8 mouse cellular contexts compared by ENCODE assay signal in the genomic region with DNA sequence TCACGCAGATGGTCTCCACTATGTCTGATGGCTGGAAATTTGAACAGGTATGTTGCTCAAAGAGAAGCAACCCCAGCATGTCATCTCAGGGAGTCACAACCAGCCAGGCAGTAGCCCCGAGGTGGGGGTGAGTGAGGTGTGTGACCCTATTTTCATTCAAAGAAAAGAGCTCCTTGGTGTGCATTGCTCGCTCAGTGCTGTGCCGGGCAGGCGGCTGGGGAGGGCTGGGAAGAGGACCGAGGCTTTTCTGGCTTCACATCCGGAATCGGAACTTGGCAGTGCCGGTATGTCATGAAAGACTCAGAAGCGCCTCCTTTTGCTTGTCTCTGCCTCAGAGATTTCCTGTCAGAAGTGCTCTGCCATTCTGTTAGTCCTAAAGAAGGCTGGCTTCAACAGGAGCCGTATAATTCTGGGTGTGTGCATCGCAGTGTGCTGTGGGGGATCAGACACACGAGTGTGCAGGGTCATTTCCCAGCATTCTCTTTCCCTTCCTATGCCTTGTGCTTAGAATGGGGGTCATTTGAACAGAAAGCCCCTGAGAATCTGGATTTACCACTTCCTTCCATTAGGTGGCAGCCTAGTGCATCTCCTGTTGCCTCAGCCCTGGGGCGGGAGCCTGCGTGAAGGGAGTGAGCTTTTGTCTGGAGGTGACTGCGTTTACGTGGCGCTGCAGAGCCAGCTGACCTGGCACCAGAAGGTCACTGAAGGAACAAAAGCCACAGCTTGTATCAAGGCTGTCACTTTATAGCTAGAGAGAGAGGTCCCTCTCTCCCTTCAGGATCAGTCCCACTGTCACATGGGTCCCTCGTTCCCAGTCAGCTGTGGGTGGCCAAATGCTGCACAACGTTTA. TPM values are rescaled to one million over a fixed set of nuclear protein-coding genes. Genes with fewer than 3 reads are reported as not detected.
DNase-seq lines count a peak whose midpoint lies in the region; ATAC-seq and TF ChIP-seq lines count a peak whose summit lies in the region.

No protein-coding gene starts in this region.

- H3K4me3 ChIP-seq in ES-Bruce4 (ENCODE audit: low read depth, low read length) = peak overlapping the region; percentile 34
- H3K4me3 ChIP-seq in brown adipose tissue, adult 24 weeks (ENCODE audit: insufficient read depth, low read depth, low read length) = peak overlapping the region; percentile 45
- peak overlapping the region; percentile 24 for H3K4me3 ChIP-seq in forebrain, embryonic 10.5 days
- no peak overlapping the region for H3K4me3 ChIP-seq in heart, embryonic 15.5 days
- H3K4me3 ChIP-seq in liver, embryonic 14.5 days (ENCODE audit: insufficient read depth in 1 of 2, low read depth in 2 of 2, low read length in 2 of 2) = no peak overlapping the region
- H3K4me3 ChIP-seq in neural tube, embryonic 11.5 days (ENCODE audit: low read depth, low read length) = no peak overlapping the region
- H3K4me3 ChIP-seq in thymus, adult 2 months (ENCODE audit: control insufficient read depth, insufficient read depth, low read length) = no peak overlapping the region

- no peak for TF ChIP-seq POLR2A in ES-Bruce4 (IDR thresholded peaks at IDR 0.05; ENCODE audit: insufficient read depth, low read length)
- no peak for TF ChIP-seq POLR2A in thymus, adult 2 months (IDR thresholded peaks at IDR 0.05; ENCODE audit: control insufficient read depth, extremely low read depth, insufficient read depth, low read length, poor library complexity)

- H3K36me3 ChIP-seq in ES-Bruce4 (ENCODE audit: control insufficient read depth, insufficient read depth, low read length, poor library complexity, severe bottlenecking) = peaks cover 5% of the 10 kb centered on the region
- H3K36me3 ChIP-seq in forebrain, embryonic 10.5 days (replicated peaks) = peaks cover 92% of the 10 kb centered on the region
- H3K36me3 ChIP-seq in heart, embryonic 15.5 days = peaks cover 57% of the 10 kb centered on the region
- H3K36me3 ChIP-seq in liver, embryonic 14.5 days (replicated peaks; ENCODE audit: control insufficient read depth, insufficient read depth, low read depth) = no peaks in the 10 kb centered on the region; the same call in 1 of the 2 replicates
- H3K36me3 ChIP-seq in neural tube, embryonic 11.5 days (ENCODE audit: control insufficient read depth, insufficient read depth, low read length) = peaks cover 8% of the 10 kb centered on the region
- peaks cover 31% of the 10 kb centered on the region for H3K36me3 ChIP-seq in thymus, adult 2 months (ENCODE audit: control insufficient read depth, insufficient read depth, low read length)

- H3K4me2 ChIP-seq in heart, embryonic 15.5 days = peak overlapping the region; percentile 17; the same call in 1 of the 2 replicates
- H3K4me2 ChIP-seq in liver, embryonic 14.5 days (ENCODE audit: low read depth) = no peak overlapping the region
- no peak overlapping the region for H3K4me2 ChIP-seq in neural tube, embryonic 11.5 days (ENCODE audit: low read depth)

- DNase-seq in forebrain, embryonic 10.5 days (ENCODE audit: extremely low spot score, low spot score) = peak; percentile 74
- DNase-seq in kidney, postnatal 10 days = peak; percentile 86
- peak in 1 of 3 experiments; percentile 45 for DNase-seq in liver, embryonic 14.5 days (ENCODE audit: low read depth in 3 of 3, low spot score in 3 of 3)
- DNase-seq in neural tube, embryonic 11.5 days (ENCODE audit: low spot score) = peak; percentile 84
- peak; percentile 83 for DNase-seq in thymus, adult 2 months

- H3K27ac ChIP-seq in ES-Bruce4 (ENCODE audit: insufficient read depth, low read length) = 0 out of 2 replicates have a peak overlapping the region, but pooled peaks have one; percentile 16
- peak overlapping the region; percentile 57 for H3K27ac ChIP-seq in brown adipose tissue, adult 24 weeks (replicated peaks; ENCODE audit: low read depth, low read length)
- H3K27ac ChIP-seq in forebrain, embryonic 10.5 days = peak overlapping the region; percentile 75
- peak overlapping the region; percentile 58 for H3K27ac ChIP-seq in heart, embryonic 15.5 days
- H3K27ac ChIP-seq in liver, embryonic 14.5 days = no peak overlapping the region
- peak overlapping the region; percentile 2 for H3K27ac ChIP-seq in neural tube, embryonic 11.5 days (ENCODE audit: low read depth, low read length)
- peak overlapping the region; percentile 68 for H3K27ac ChIP-seq in thymus, adult 2 months (ENCODE audit: control insufficient read depth, insufficient read depth, low read length)

- H3K9ac ChIP-seq in ES-Bruce4 (ENCODE audit: low read depth, poor library complexity, severe bottlenecking) = peak overlapping the region; percentile 23; the same call in 1 of the 2 replicates
- 0 out of 2 replicates have a peak overlapping the region, but pooled peaks have one; percentile 23 for H3K9ac ChIP-seq in heart, embryonic 15.5 days
- no peak overlapping the region for H3K9ac ChIP-seq in liver, embryonic 14.5 days (replicated peaks)
- H3K9ac ChIP-seq in neural tube, embryonic 11.5 days (ENCODE audit: low read length) = peak overlapping the region; percentile 9; the same call in 1 of the 2 replicates

- H3K4me1 ChIP-seq in ES-Bruce4 (ENCODE audit: control insufficient read depth, insufficient read depth, low read length) = peaks cover 2% of the 10 kb centered on the region
- no peaks in the 10 kb centered on the region for H3K4me1 ChIP-seq in brown adipose tissue, adult 24 weeks (ENCODE audit: control insufficient read depth, insufficient read depth, insufficient read length, low read length)
- H3K4me1 ChIP-seq in forebrain, embryonic 10.5 days = peaks cover 16% of the 10 kb centered on the region
- peaks cover 11% of the 10 kb centered on the region for H3K4me1 ChIP-seq in heart, embryonic 15.5 days (replicated peaks)
- 0 out of 4 replicates have a peak, but pooled peaks cover 0 to 1% of the 10 kb centered on the region in 2 experiments for H3K4me1 ChIP-seq in liver, embryonic 14.5 days (replicated peaks; ENCODE audit: control insufficient read depth in 2 of 2, insufficient read depth in 2 of 2, low read length in 1 of 2)
- H3K4me1 ChIP-seq in neural tube, embryonic 11.5 days (ENCODE audit: control insufficient read depth, insufficient read depth, low read length) = no peaks in the 10 kb centered on the region
- peaks cover 50% of the 10 kb centered on the region for H3K4me1 ChIP-seq in thymus, adult 2 months (replicated peaks; ENCODE audit: control insufficient read depth, insufficient read depth, low read length)

- no peaks in the 10 kb centered on the region for H3K9me3 ChIP-seq in ES-Bruce4 (replicated peaks; ENCODE audit: control insufficient read depth, insufficient read depth, low read length, poor library complexity, severe bottlenecking)
- H3K9me3 ChIP-seq in forebrain, embryonic 10.5 days = no peaks in the 10 kb centered on the region
- H3K9me3 ChIP-seq in heart, embryonic 15.5 days (replicated peaks) = no peaks in the 10 kb centered on the region
- no peaks in the 10 kb centered on the region for H3K9me3 ChIP-seq in liver, embryonic 14.5 days (ENCODE audit: control insufficient read depth, low read length)
- H3K9me3 ChIP-seq in neural tube, embryonic 11.5 days (ENCODE audit: control insufficient read depth, low read length) = no peaks in the 10 kb centered on the region

- TF ChIP-seq CTCF in ES-Bruce4 (IDR thresholded peaks at IDR 0.05; ENCODE audit: low read depth, low read length) = peak; percentile 78
- TF ChIP-seq CTCF in liver, embryonic 14.5 days (IDR thresholded peaks at IDR 0.05; ENCODE audit: low read depth) = peak; percentile 88
- peak; percentile 8; the same call in 1 of the 2 replicates for TF ChIP-seq CTCF in thymus, adult 2 months (IDR thresholded peaks at IDR 0.05; ENCODE audit: borderline replicate concordance, control insufficient read depth, extremely low read depth, insufficient read depth, low read length, poor library complexity)

- no peaks in the 10 kb centered on the region for H3K27me3 ChIP-seq in ES-Bruce4 (ENCODE audit: control insufficient read depth, insufficient read depth, low read length, poor library complexity, severe bottlenecking)
- no peaks in the 10 kb centered on the region for H3K27me3 ChIP-seq in forebrain, embryonic 10.5 days (ENCODE audit: poor library complexity, severe bottlenecking)
- no peaks in the 10 kb centered on the region for H3K27me3 ChIP-seq in heart, embryonic 15.5 days
- H3K27me3 ChIP-seq in liver, embryonic 14.5 days (ENCODE audit: control insufficient read depth, insufficient read depth, low read length) = no peaks in the 10 kb centered on the region
- no peaks in the 10 kb centered on the region for H3K27me3 ChIP-seq in neural tube, embryonic 11.5 days (ENCODE audit: control insufficient read depth, insufficient read depth, low read length)
- no peaks in the 10 kb centered on the region for H3K27me3 ChIP-seq in thymus, adult 2 months (ENCODE audit: control insufficient read depth, insufficient read depth, low read length)

- 36% methylated on average over 20 of the region's 20 CpGs for WGBS in forebrain, embryonic 10.5 days
- WGBS in heart, embryonic 15.5 days = 33% methylated on average over 20 of the region's 20 CpGs
- WGBS in liver, embryonic 14.5 days (ENCODE audit: insufficient replicate concordance) = 46% methylated on average over 20 of the region's 20 CpGs
- 34% methylated on average over 20 of the region's 20 CpGs for WGBS in neural tube, embryonic 11.5 days
- whole genome bisulfite sequencing in thymus, adult 2 months = 59% methylated on average over 20 of the region's 20 CpGs

- peak; percentile 51 for ATAC-seq in heart, embryonic 15.5 days (replicated peaks; ENCODE audit: insufficient number of reproducible peaks, insufficient read depth, low FRiP score, low read depth)
- no peak for ATAC-seq in liver, embryonic 14.5 days (ENCODE audit: insufficient read depth)
- peak; percentile 38; the same call in 1 of the 2 replicates for ATAC-seq in neural tube, embryonic 11.5 days (ENCODE audit: insufficient read depth, low FRiP score, low TSS enrichment)

- TF ChIP-seq EP300 in ES-Bruce4 (IDR thresholded peaks at IDR 0.05; ENCODE audit: insufficient read depth, low read depth, low read length) = no peak; the same call in 1 of the 2 replicates
- TF ChIP-seq EP300 in liver, embryonic 14.5 days (IDR thresholded peaks at IDR 0.05; ENCODE audit: low read depth) = no peak

RNA-seq across cellular contexts. Expression of gene Kctd2, which starts 7.8 kb away (rescaled TPM):
- 22.9 and 26.4 TPM in 2 replicates for polyA plus RNA-seq in ES-Bruce4 (2011; ENCODE audit: insufficient read depth, insufficient read length, low read depth, missing spikeins)
- polyA plus RNA-seq in brown adipose tissue, adult 24 weeks (2012; ENCODE audit: insufficient read depth, insufficient read length, missing spikeins) = 35.3 and 41.1 TPM in 2 replicates
- polyA plus RNA-seq in forebrain, embryonic 10.5 days (2016; fragmentation: Nextera tagmentation; extraction: Ambion mirVana) = 8.9 and 10.3 TPM in 2 replicates
- 11.5 and 14.7 TPM in 2 replicates for polyA plus RNA-seq in heart, embryonic 15.5 days (2015; fragmentation: Nextera tagmentation; extraction: Ambion mirVana)
- polyA plus RNA-seq in liver, embryonic 14.5 days (2012; rRNA removed) = 5.3 and 5.8 TPM in 2 replicates
- polyA plus RNA-seq in liver, embryonic 14.5 days (2014; fragmentation: Nextera tagmentation; extraction: Ambion mirVana) = 5.2 and 5.6 TPM in 2 replicates
- 22.0 and 25.7 TPM in 2 replicates for polyA plus RNA-seq in neural tube, embryonic 11.5 days (2014; fragmentation: Nextera tagmentation; extraction: Ambion mirVana)
- 65.5 and 69.1 TPM in 2 replicates for polyA plus RNA-seq in thymus, adult 2 months (2012; rRNA removed)

RNA-seq across cellular contexts. Expression of gene Atp5h, which starts 7.9 kb away (rescaled TPM):
- 340 and 358 TPM in 2 replicates for polyA plus RNA-seq in ES-Bruce4 (2011; ENCODE audit: insufficient read depth, insufficient read length, low read depth, missing spikeins)
- 2,910 and 3,016 TPM in 2 replicates for polyA plus RNA-seq in brown adipose tissue, adult 24 weeks (2012; ENCODE audit: insufficient read depth, insufficient read length, missing spikeins)
- polyA plus RNA-seq in forebrain, embryonic 10.5 days (2016; fragmentation: Nextera tagmentation; extraction: Ambion mirVana) = 877 and 886 TPM in 2 replicates
- 1,570 and 2,168 TPM in 2 replicates for polyA plus RNA-seq in heart, embryonic 15.5 days (2015; fragmentation: Nextera tagmentation; extraction: Ambion mirVana)
- polyA plus RNA-seq in liver, embryonic 14.5 days (2012; rRNA removed) = 212 and 334 TPM in 2 replicates
- 616 and 620 TPM in 2 replicates for polyA plus RNA-seq in liver, embryonic 14.5 days (2014; fragmentation: Nextera tagmentation; extraction: Ambion mirVana)
- polyA plus RNA-seq in neural tube, embryonic 11.5 days (2014; fragmentation: Nextera tagmentation; extraction: Ambion mirVana) = 866 and 868 TPM in 2 replicates
- 118 and 155 TPM in 2 replicates for polyA plus RNA-seq in thymus, adult 2 months (2012; rRNA removed)

RNA-seq across cellular contexts. Expression of gene Trim80, which starts 12.6 kb away (rescaled TPM):
- not detected in 2 replicates for polyA plus RNA-seq in ES-Bruce4 (2011; ENCODE audit: insufficient read depth, insufficient read length, low read depth, missing spikeins)
- polyA plus RNA-seq in brown adipose tissue, adult 24 weeks (2012; ENCODE audit: insufficient read depth, insufficient read length, missing spikeins) = 0.87 and 2.3 TPM in 2 replicates
- 0.15 and 0.19 TPM in 2 replicates for polyA plus RNA-seq in forebrain, embryonic 10.5 days (2016; fragmentation: Nextera tagmentation; extraction: Ambion mirVana)
- 0.06 TPM in 1 of 2 replicates, not detected in the other for polyA plus RNA-seq in heart, embryonic 15.5 days (2015; fragmentation: Nextera tagmentation; extraction: Ambion mirVana)
- 0.07 and 0.10 TPM in 2 replicates for polyA plus RNA-seq in liver, embryonic 14.5 days (2012; rRNA removed)
- 0.06 and 0.13 TPM in 2 replicates for polyA plus RNA-seq in liver, embryonic 14.5 days (2014; fragmentation: Nextera tagmentation; extraction: Ambion mirVana)
- polyA plus RNA-seq in neural tube, embryonic 11.5 days (2014; fragmentation: Nextera tagmentation; extraction: Ambion mirVana) = 0.12 TPM in 1 of 2 replicates, not detected in the other
- polyA plus RNA-seq in thymus, adult 2 months (2012; rRNA removed) = 0.79 and 0.80 TPM in 2 replicates

RNA-seq across cellular contexts. Expression of gene Mrpl58, which starts 24.2 kb away (rescaled TPM):
- polyA plus RNA-seq in ES-Bruce4 (2011; ENCODE audit: insufficient read depth, insufficient read length, low read depth, missing spikeins) = 50.9 and 60.6 TPM in 2 replicates
- polyA plus RNA-seq in brown adipose tissue, adult 24 weeks (2012; ENCODE audit: insufficient read depth, insufficient read length, missing spikeins) = 129 and 138 TPM in 2 replicates
- polyA plus RNA-seq in forebrain, embryonic 10.5 days (2016; fragmentation: Nextera tagmentation; extraction: Ambion mirVana) = 275 and 277 TPM in 2 replicates
- polyA plus RNA-seq in heart, embryonic 15.5 days (2015; fragmentation: Nextera tagmentation; extraction: Ambion mirVana) = 163 and 167 TPM in 2 replicates
- polyA plus RNA-seq in liver, embryonic 14.5 days (2012; rRNA removed) = 37.8 and 49.2 TPM in 2 replicates
- polyA plus RNA-seq in liver, embryonic 14.5 days (2014; fragmentation: Nextera tagmentation; extraction: Ambion mirVana) = 86.5 and 90.7 TPM in 2 replicates
- polyA plus RNA-seq in neural tube, embryonic 11.5 days (2014; fragmentation: Nextera tagmentation; extraction: Ambion mirVana) = 221 and 230 TPM in 2 replicates
- 144 and 166 TPM in 2 replicates for polyA plus RNA-seq in thymus, adult 2 months (2012; rRNA removed)

RNA-seq across cellular contexts. Expression of gene Slc16a5, which starts 34.6 kb away (rescaled TPM):
- polyA plus RNA-seq in ES-Bruce4 (2011; ENCODE audit: insufficient read depth, insufficient read length, low read depth, missing spikeins) = not detected in 2 replicates
- not detected in 2 replicates for polyA plus RNA-seq in brown adipose tissue, adult 24 weeks (2012; ENCODE audit: insufficient read depth, insufficient read length, missing spikeins)
- polyA plus RNA-seq in forebrain, embryonic 10.5 days (2016; fragmentation: Nextera tagmentation; extraction: Ambion mirVana) = 0.19 and 0.20 TPM in 2 replicates
- 0.57 and 5.0 TPM in 2 replicates for polyA plus RNA-seq in heart, embryonic 15.5 days (2015; fragmentation: Nextera tagmentation; extraction: Ambion mirVana)
- 0.02 TPM in 2 replicates for polyA plus RNA-seq in liver, embryonic 14.5 days (2012; rRNA removed)
- 0.05 TPM in 1 of 2 replicates, not detected in the other for polyA plus RNA-seq in liver, embryonic 14.5 days (2014; fragmentation: Nextera tagmentation; extraction: Ambion mirVana)
- polyA plus RNA-seq in neural tube, embryonic 11.5 days (2014; fragmentation: Nextera tagmentation; extraction: Ambion mirVana) = 0.11 and 0.22 TPM in 2 replicates
- 446 and 456 TPM in 2 replicates for polyA plus RNA-seq in thymus, adult 2 months (2012; rRNA removed)

Comparison
In these comparisons a context has a peak if more than half of its experiments do, and no peak if none do; other contexts are left out.
1. H3K4me3 ChIP-seq: peak in ES-Bruce4 (single experiment), brown adipose tissue, adult 24 weeks (single experiment) and forebrain, embryonic 10.5 days (single experiment); none in heart, embryonic 15.5 days (single experiment), liver, embryonic 14.5 days (0 of 2), neural tube, embryonic 11.5 days (single experiment) and thymus, adult 2 months (single experiment).
2. CTCF ChIP-seq: peak in every context shown above with its lines; median percentile 88 in liver, embryonic 14.5 days; 78 in ES-Bruce4; 8 in thymus, adult 2 months.